Mouse (Mus musculus) G1E (cell line): Measurements from ENCODE around the gene Grk3.

Experiments used
- CTCF ChIP-seq: IDR thresholded peaks from 2 replicates; pipeline ENCODE4 v1.5.1; 2012; ENCODE audit warnings: low read depth, low read length, inconsistent platforms, mixed read lengths
- GATA1 ChIP-seq: IDR thresholded peaks from 2 replicates; pipeline ENCODE4 v1.6.1; 2012; ENCODE audit warnings: borderline replicate concordance, low read length, inconsistent platforms, mixed read lengths
- GATA2 ChIP-seq: IDR thresholded peaks from 2 replicates; pipeline ENCODE4 v1.6.1; 2012; ENCODE audit warnings: low read depth, low read length, inconsistent platforms, borderline replicate concordance
- POLR2AphosphoS5 ChIP-seq: IDR thresholded peaks from 2 replicates; pipeline ENCODE4 v1.6.1; 2012; ENCODE audit warnings: low read depth, low read length, inconsistent platforms; ENCODE audit not compliant: insufficient replicate concordance
- TAL1 ChIP-seq: conservative IDR thresholded peaks from 2 replicates; pipeline ENCODE4 v1.6.1; 2012; ENCODE audit warnings: low read depth, low read length, inconsistent platforms, mixed read lengths

DNA sequence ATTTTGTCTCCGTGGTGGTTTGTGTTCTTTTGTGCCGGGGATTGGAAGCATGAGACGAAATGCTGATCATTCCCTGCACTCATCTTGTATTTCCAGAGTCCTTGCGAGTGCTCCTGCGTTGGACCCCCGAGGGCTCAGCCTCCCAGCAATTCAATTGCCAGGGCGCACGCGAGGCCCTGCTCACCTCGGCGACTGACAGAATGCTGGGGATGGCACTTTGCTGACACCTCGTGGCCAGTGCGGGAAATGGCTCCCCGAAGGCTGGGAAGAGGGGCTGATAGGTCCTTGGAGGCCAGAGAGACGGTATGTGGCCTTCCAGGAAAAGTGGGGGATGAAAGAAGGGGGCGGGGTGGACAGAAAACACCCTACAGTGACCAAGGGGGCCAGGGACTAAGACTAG lies 38.7 kb upstream of the Grk3 start:
- TF ChIP-seq CTCF (no peak), TAL1 (no peak), GATA1 (no peak), GATA2 (no peak), POLR2AphosphoS5 (no peak)
